Mouse (Mus musculus) lung, postnatal 10 days (tissue): Measurements from ENCODE around the gene Elp5.
A peak's percentile ranks its signal among the peaks of the same experiment; 100 is the strongest.
"Not testable (repeated sequence)": the region's sequence is repeated elsewhere in the genome, so short reads cannot be mapped to it uniquely, and the experiment has no call there.

ENCODE experiments used
- DNase-seq: peaks from one replicate; pipeline ENCODE4 v3.0.0; 2021

The Elp5 gene

GRCm38 (mm10) chr11:69955618-69956017, 26.7 kb downstream of the Elp5 start:
- not testable (repeated sequence) for DNase-seq

- no peak for DNase-seq
Measured at GRCm38 (mm10) chr11:69953267-69953915, 28.9 kb downstream of the Elp5 start.

- DNase-seq, result no peak
Measured at GRCm38 (mm10) chr11:69952274-69952673, 30.0 kb downstream of the Elp5 start.

GRCm38 (mm10) chr11:69950807-69951459, 31.4 kb downstream of the Elp5 start:
- no peak for DNase-seq

- peak; percentile 94 for DNase-seq
Measured at GRCm38 (mm10) chr11:69948763-69949150, 33.6 kb downstream of the Elp5 start.

GRCm38 (mm10) chr11:69948066-69948762, 34.1 kb downstream of the Elp5 start, which contains the start of gene Slc2a4:
Gene Slc2a4 (minus strand): TSS chr11:69948188.
- peak; percentile 95 for DNase-seq

GRCm38 (mm10) chr11:69947337-69948065, 34.8 kb downstream of the Elp5 start:
- DNase-seq, result peak; percentile 39

- no peak for DNase-seq
Measured at GRCm38 (mm10) chr11:69945997-69946891, 36.1 kb downstream of the Elp5 start.

GRCm38 (mm10) chr11:69945216-69945615, 37.1 kb downstream of the Elp5 start:
- DNase-seq, result no peak

- no peak for DNase-seq
Measured at GRCm38 (mm10) chr11:69940962-69941361, 41.4 kb downstream of the Elp5 start.

- no peak for DNase-seq
Measured at GRCm38 (mm10) chr11:69939731-69940130, 42.6 kb downstream of the Elp5 start.

- no peak for DNase-seq
Measured at GRCm38 (mm10) chr11:69939181-69939580, 43.1 kb downstream of the Elp5 start.

GRCm38 (mm10) chr11:69938401-69938979, 43.8 kb downstream of the Elp5 start:
- no peak for DNase-seq

- DNase-seq, result no peak
Measured at GRCm38 (mm10) chr11:69937834-69938233, 44.5 kb downstream of the Elp5 start.

- DNase-seq, result no peak
Measured at GRCm38 (mm10) chr11:69937385-69937784, 44.9 kb downstream of the Elp5 start.

GRCm38 (mm10) chr11:69936714-69937347, 45.5 kb downstream of the Elp5 start:
- DNase-seq, result no peak

GRCm38 (mm10) chr11:69936156-69936555, 46.2 kb downstream of the Elp5 start:
- DNase-seq, result peak; percentile 54

GRCm38 (mm10) chr11:69935137-69935879, 47.0 kb downstream of the Elp5 start, which contains the start of gene Ybx2:
Gene Ybx2 (plus strand): TSS chr11:69935796.
- DNase-seq, result peak; percentile 85

- no peak for DNase-seq
Measured at GRCm38 (mm10) chr11:69934681-69935080, 47.6 kb downstream of the Elp5 start.

GRCm38 (mm10) chr11:69934169-69934568, 48.1 kb downstream of the Elp5 start:
- peak; percentile 96 for DNase-seq
